Mouse (Mus musculus) hindbrain, embryonic 12.5 days (tissue): Measurements from ENCODE around the gene Arl3. TPM values are rescaled to one million over a fixed set of nuclear protein-coding genes. Genes with fewer than 3 reads are reported as not detected.

Experiments
- ATAC-seq: fragments of 200-750 bp; cut with Nextera tagmentation; 2 replicates; pipeline ENCODE4 v1.8.0; 2017; ENCODE audit warnings: moderate TSS enrichment; ENCODE audit not compliant: low FRiP score
- H3K27ac ChIP-seq: fragments of 300-500 bp; sonication (generic); 2 replicates; pipeline ENCODE4 v1.5.1; 2016; ENCODE audit warnings: mild to moderate bottlenecking
- H3K27me3 ChIP-seq: fragments of 300-500 bp; sonication (generic); 2 replicates; pipeline ENCODE4 v1.6.1; 2016; ENCODE audit warnings: mild to moderate bottlenecking
- H3K36me3 ChIP-seq: fragments of 300-500 bp; sonication (generic); 2 replicates; pipeline ENCODE4 v1.6.1; 2016; ENCODE audit warnings: mild to moderate bottlenecking
- H3K4me1 ChIP-seq: fragments of 300-500 bp; sonication (generic); 2 replicates; pipeline ENCODE4 v1.6.1; 2016
- H3K4me2 ChIP-seq: fragments of 300-500 bp; sonication (generic); replicated peaks from 2 replicates; pipeline ENCODE4 v1.6.1; 2016; ENCODE audit warnings: mild to moderate bottlenecking
- H3K4me3 ChIP-seq: fragments of 300-500 bp; sonication (generic); 2 replicates; pipeline ENCODE4 v1.5.1; 2016; ENCODE audit warnings: mild to moderate bottlenecking
- H3K9ac ChIP-seq: fragments of 300-500 bp; sonication (generic); 2 replicates; pipeline ENCODE4 v1.6.1; 2016; ENCODE audit warnings: mild to moderate bottlenecking, moderate library complexity
- H3K9me3 ChIP-seq: fragments of 300-500 bp; sonication (generic); replicated peaks from 2 replicates; pipeline ENCODE4 v1.6.1; 2016; ENCODE audit warnings: mild to moderate bottlenecking
- WGBS: fragments of 180-500 bp; shearing (Covaris S2); methylation state at CpG from one replicate; pipeline ENCODE4 v1.1.7; 2016; 5-methylcytosine and 5-hydroxymethylcytosine counted together
- polyA plus RNA-seq: library from polyadenylated mRNA; unstranded; fragments of >200 nt; fragmentation: Nextera tagmentation; extraction: Ambion mirVana; gene quantifications from 2 replicates; pipeline ENCODE4 v1.2.1, GENCODE M21; 2016

Arl3 gene
- polyA plus RNA-seq, 1 experiment from 2014 or later, result 196 TPM

DNA sequence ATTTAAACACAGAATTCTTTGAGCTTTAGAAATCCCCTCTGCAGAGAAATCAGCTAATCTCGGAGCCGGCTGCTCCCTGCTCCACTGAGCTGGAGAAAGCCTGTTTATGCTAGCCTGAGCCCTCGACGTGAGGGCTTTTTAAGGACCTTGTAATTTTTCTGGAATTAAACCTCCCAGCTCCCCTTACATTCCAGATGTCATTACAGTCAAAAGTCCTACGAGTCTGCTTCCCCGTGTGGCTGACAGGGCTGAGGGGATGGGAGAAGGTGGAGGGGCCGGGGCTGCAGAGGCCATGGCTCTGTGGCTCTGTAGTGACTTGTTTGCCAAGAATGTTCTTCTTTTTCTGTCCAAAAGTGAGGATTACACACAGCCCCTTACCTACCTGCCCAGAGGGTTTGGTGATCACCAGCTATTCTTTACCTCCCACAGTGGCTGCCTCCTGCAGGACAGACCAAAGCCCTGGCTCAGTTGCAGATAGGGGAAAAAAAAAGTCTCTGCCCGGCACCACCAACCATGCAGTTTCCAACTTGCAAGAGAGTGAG, 42.5 kb downstream of the Arl3 start:
- H3K4me2 ChIP-seq, result peak overlapping the region; percentile 56
- peak overlapping the region; percentile 38 for H3K9ac ChIP-seq
- H3K4me1 ChIP-seq, result peaks cover 90% of the 10 kb centered on the region
- H3K36me3 ChIP-seq, result no peaks in the 10 kb centered on the region
- H3K27ac ChIP-seq, result peak overlapping the region; percentile 93
- 6% methylated on average over 8 of the region's 8 CpGs for WGBS
- ATAC-seq, result no peak
- no peaks in the 10 kb centered on the region for H3K27me3 ChIP-seq
- no peak overlapping the region for H3K4me3 ChIP-seq
- H3K9me3 ChIP-seq, result no peaks in the 10 kb centered on the region

DNA sequence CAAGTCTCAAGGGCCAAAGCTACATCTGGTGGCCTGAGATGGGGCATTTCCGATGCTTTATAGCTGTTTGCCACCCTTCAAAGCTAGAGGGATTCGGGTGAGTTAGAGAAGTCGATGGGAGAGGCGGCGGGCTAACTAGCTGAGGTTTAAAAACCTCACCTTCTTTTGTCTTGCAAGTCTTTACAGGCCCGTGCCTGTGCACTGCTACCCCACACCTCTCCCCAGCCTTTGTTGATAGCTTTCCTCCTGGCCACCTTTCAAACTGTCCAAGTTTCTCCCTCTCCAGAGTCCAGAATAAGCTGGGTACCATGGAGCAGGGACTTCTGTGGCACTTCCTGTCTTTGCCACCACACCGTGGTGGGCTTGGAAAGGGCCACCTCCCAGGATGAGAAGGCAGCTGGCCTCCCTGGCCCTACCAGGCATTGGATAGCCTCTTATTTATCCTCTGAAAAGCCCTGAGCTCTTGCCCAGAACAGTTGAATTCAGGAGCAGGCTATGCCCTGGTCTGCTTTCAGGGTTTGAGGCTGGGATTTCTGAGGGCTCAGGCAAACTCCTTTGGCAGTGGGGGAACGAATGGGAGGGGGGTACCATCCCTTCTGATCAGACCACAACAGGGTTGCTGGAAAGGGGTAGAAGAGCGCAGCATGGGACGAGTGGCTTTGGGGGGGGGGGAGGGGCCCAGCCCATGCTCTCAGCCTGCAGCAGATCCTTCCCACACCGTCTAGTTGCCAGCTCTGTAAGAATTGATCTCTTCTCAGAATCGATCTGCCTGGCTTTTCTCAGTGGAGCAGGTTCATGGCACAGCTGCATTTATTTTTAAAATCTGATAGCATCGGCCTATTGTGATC, 43.2 kb downstream of the Arl3 start:
- H3K4me3 ChIP-seq, result no peak overlapping the region; the same call in 1 of the 2 replicates

GRCm38 (mm10) chr19:46528529-46529213, 44.3 kb downstream of the Arl3 start:
- H3K4me2 ChIP-seq, result peak overlapping the region; percentile 56
- peaks cover 95% of the 10 kb centered on the region for H3K4me1 ChIP-seq
- 1% methylated on average over 20 of the region's 20 CpGs for WGBS
- peak overlapping the region; percentile 17 for H3K4me3 ChIP-seq
- H3K9ac ChIP-seq, result peak overlapping the region; percentile 50
- peak; percentile 72 for ATAC-seq
- peak overlapping the region; percentile 93 for H3K27ac ChIP-seq
- H3K36me3 ChIP-seq, result no peaks in the 10 kb centered on the region
- no peaks in the 10 kb centered on the region for H3K27me3 ChIP-seq
- H3K9me3 ChIP-seq, result no peaks in the 10 kb centered on the region

More for the DNA sequence above, 43.2 kb downstream of the Arl3 start:
- no peak for ATAC-seq
- WGBS, result 5% methylated on average over 13 of the region's 13 CpGs
- peak overlapping the region; percentile 56 for H3K4me2 ChIP-seq
- H3K27ac ChIP-seq, result peak overlapping the region; percentile 93
- H3K9ac ChIP-seq, result peak overlapping the region; percentile 50
- no peaks in the 10 kb centered on the region for H3K27me3 ChIP-seq
- no peaks in the 10 kb centered on the region for H3K36me3 ChIP-seq
- no peaks in the 10 kb centered on the region for H3K9me3 ChIP-seq
- peaks cover 90% of the 10 kb centered on the region for H3K4me1 ChIP-seq

DNA sequence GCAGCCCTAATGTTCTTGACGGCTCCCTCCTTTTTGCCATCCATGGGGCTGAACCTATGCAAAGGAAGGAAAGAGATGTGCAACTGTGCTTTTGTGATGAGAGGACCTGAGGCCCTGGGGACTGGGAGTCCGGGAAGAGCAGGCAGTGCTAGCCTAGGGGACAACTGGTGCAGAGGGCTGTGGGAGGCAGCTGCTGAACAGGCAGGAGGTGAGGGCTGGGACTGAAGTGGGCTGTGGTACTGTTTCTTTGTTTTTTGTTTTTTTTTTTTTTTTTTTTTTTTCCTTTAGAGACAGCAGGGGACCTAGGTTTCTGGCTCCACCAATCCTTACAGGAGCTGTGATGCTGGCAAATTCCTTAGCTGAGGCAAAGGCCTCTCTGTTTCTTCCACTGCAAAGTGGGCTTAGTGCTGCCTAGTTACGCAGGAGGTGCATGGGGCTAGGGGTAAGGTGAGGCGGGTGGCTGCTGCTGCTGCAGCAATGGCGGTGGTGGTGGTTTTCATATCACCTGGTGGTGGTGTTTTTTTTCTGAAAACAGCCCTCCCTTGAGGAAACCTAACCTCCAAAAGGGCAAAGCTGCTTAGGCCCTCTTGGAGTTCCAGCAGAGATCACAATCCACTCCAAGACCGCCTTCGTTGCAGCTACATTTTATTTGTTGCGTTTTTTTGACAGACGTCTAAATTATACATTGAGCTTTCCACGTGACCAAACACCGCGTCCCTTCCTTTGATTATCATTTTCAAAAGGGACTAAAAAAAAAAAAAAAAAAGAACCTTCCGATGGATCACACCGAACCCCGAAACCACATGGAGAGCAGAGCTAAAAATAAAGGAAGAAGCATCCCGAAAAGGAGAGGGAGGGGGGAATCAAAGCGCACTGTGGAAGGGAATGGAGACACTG, 45.1 kb downstream of the Arl3 start:
- Histone ChIP-seq H3K36me3 (no peaks in the 10 kb centered on the region), H3K4me2 (peak overlapping the region; percentile 56), H3K27ac (peak overlapping the region; percentile 93), H3K4me1 (peaks cover 96% of the 10 kb centered on the region), H3K27me3 (no peaks in the 10 kb centered on the region), H3K4me3 (peak overlapping the region; percentile 17), H3K9me3 (no peaks in the 10 kb centered on the region), H3K9ac (peak overlapping the region; percentile 50)
- WGBS, result 8% methylated on average over 17 of the region's 17 CpGs
- ATAC-seq, result no peak

DNA sequence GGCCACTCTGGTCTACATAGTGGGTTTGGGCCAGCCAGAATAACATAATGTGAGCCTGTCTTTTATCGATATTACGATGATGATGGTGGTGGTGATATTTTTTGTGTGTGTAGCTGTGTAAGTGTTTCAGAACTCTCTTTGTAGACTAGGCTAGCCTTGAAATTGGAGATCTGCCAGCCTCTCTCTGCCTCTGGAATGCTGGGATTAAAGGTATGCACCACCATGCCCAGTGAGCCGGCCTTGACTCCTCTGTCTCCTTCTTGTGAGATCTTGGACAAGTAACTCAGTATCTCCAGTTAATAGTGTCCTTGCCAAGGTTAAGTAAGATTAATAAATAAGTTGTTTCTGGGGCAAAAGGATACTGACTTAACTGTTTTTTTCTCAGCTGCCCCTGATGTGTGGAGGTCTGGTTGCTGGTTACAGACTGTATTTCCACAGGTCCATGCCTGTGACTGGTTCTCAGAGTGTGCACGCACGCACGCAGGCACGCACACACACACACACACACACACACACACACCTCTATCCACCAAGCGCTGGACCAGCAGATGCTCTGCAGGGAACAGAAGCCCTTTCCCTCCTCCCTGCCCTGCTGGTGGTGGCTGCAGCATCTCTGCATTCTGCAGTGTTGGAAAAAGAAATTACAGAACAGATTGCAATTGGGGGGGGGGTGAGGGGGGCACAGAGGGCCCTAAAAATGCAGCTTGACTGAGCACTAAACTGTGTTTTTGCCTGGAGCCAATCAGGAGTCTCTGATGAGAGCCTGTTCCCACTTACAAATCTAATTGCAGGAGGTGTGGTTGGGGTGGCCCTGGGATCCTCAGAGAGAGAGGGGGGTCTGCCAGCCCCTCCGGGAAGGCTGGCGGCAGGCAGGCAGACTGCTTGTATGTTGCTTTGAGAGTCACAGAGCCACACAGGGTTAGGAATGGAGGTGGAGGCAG, 47.0 kb downstream of the Arl3 start:
- 0 out of 2 replicates have a peak overlapping the region, but pooled peaks have one; percentile 13 for H3K9ac ChIP-seq
- peak overlapping the region; percentile 46; the same call in 1 of the 2 replicates for H3K27ac ChIP-seq
- H3K4me2 ChIP-seq, result no peak overlapping the region
- no peaks in the 10 kb centered on the region for H3K36me3 ChIP-seq
- no peak overlapping the region for H3K4me3 ChIP-seq
- no peaks in the 10 kb centered on the region for H3K9me3 ChIP-seq
- H3K4me1 ChIP-seq, result peaks cover 84% of the 10 kb centered on the region
- 45% methylated on average over 10 of the region's 10 CpGs for WGBS
- no peaks in the 10 kb centered on the region for H3K27me3 ChIP-seq
- no peak for ATAC-seq

GRCm38 (mm10) chr19:46524601-46525321, 48.2 kb downstream of the Arl3 start:
- no peak for ATAC-seq
- H3K4me2 ChIP-seq, result peak overlapping the region; percentile 48
- peak overlapping the region; percentile 86 for H3K27ac ChIP-seq
- WGBS, result 20% methylated on average over 14 of the region's 14 CpGs
- H3K27me3 ChIP-seq, result no peaks in the 10 kb centered on the region
- H3K9me3 ChIP-seq, result no peaks in the 10 kb centered on the region
- peaks cover 72% of the 10 kb centered on the region for H3K4me1 ChIP-seq
- H3K9ac ChIP-seq, result peak overlapping the region; percentile 41; the same call in 1 of the 2 replicates
- H3K4me3 ChIP-seq, result no peak overlapping the region; the same call in 1 of the 2 replicates
- H3K36me3 ChIP-seq, result no peaks in the 10 kb centered on the region

GRCm38 (mm10) chr19:46524152-46524544, 48.9 kb downstream of the Arl3 start:
- peak overlapping the region; percentile 86 for H3K27ac ChIP-seq
- 6% methylated on average over 6 of the region's 6 CpGs for WGBS
- peak overlapping the region; percentile 48 for H3K4me2 ChIP-seq
- peak overlapping the region; percentile 18 for H3K4me3 ChIP-seq
- H3K9ac ChIP-seq, result peak overlapping the region; percentile 41
- H3K4me1 ChIP-seq, result peaks cover 69% of the 10 kb centered on the region
- no peak for ATAC-seq
- H3K27me3 ChIP-seq, result no peaks in the 10 kb centered on the region
- H3K36me3 ChIP-seq, result no peaks in the 10 kb centered on the region
- no peaks in the 10 kb centered on the region for H3K9me3 ChIP-seq

DNA sequence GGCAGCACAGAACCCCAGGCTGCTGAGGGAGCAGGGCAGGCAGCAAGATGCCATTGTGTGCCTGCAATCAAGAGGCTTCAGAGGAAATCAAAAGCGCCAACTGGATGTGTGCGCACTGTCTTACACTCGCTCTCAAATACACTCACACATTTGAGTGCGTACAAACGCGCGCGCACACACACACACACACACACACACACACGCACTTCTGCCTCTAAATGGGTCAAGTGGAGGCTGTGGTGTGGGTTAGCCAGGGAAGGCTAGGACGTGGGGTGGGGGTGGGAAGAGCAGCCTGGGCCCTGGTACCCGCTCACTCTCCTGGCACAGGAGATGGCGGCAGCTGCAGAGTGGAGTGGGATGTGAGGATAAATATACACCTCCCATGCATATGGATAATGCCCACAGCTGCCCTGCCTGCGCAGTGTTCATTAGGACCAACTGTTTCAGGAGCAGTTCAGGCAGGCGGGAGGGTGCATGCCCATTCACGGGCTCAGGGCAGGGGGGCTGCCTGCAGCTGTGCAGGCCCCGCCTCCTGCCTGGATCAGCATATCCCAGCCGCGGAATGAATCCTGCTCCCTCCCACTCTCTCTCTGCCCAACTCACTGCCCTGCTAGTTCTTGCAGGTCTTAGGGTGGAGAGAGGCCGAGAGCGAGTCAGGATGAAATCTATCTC, 49.4 kb downstream of the Arl3 start:
- H3K27ac ChIP-seq, result peak overlapping the region; percentile 86
- no peaks in the 10 kb centered on the region for H3K9me3 ChIP-seq
- H3K4me1 ChIP-seq, result peaks cover 69% of the 10 kb centered on the region
- peak overlapping the region; percentile 48 for H3K4me2 ChIP-seq
- H3K27me3 ChIP-seq, result no peaks in the 10 kb centered on the region
- 4% methylated on average over 20 of the region's 20 CpGs for whole genome bisulfite sequencing
- ATAC-seq, result peak; percentile 91
- peak overlapping the region; percentile 18 for H3K4me3 ChIP-seq
- H3K9ac ChIP-seq, result peak overlapping the region; percentile 41
- H3K36me3 ChIP-seq, result no peaks in the 10 kb centered on the region

DNA sequence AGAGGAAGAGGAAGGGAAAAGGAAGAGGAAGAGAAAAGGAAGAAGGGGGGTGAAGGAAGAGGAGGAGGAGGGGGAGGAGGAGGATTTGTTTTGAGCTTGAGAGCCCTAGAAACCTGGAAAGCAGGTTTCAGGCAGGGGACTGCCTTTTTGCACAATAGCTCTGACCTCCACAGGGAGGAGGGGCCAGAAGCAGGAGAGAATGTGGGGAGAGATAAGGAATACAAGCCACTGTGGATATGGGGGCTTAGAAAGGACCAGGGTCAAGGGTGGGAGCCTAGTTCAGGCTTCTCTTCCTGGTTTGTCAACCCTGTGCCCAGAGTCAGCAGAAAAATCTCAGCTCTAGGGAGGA, 49.9 kb downstream of the Arl3 start:
- Histone ChIP-seq H3K36me3 (no peaks in the 10 kb centered on the region), H3K4me1 (peaks cover 69% of the 10 kb centered on the region), H3K9ac (peak overlapping the region; percentile 41), H3K27ac (peak overlapping the region; percentile 86), H3K4me3 (peak overlapping the region; percentile 18; the same call in 1 of the 2 replicates), H3K4me2 (peak overlapping the region; percentile 48), H3K27me3 (no peaks in the 10 kb centered on the region), H3K9me3 (no peaks in the 10 kb centered on the region)
- no peak; the same call in 1 of the 2 replicates for ATAC-seq

DNA sequence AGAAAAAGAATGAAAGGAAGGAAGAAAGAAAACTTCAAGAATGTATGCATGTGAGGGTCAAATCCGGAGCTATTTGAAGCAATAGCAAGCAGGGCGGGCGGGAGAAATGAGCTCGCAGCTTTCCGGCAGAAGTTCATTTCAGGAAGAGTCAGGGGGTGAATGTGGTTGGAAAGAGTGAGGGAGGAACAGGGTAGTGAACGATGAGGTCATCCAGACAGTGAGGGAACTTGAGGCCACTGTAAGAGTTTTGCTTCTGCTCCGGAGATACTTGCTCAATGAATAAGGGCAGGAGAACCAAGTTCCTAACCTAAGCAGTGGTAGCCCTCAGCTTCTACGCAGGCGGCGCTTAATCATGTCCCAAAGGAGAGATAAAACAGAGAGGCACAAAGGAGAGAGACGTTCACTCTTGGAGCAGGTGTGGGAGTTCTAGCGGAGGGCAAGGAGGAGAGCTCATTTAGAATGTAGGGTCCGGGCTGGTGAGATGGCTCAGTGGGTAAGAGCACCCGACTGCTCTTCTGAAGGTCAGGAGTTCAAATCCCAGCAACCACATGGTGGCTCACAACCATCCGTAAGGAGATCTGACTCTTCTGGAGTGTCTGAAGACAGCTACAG, 50.5 kb downstream of the Arl3 start:
- Histone ChIP-seq H3K9me3 (no peaks in the 10 kb centered on the region), H3K4me3 (no peak overlapping the region), H3K4me2 (no peak overlapping the region; the same call in 1 of the 2 replicates), H3K27ac (no peak overlapping the region), H3K27me3 (no peaks in the 10 kb centered on the region), H3K9ac (no peak overlapping the region), H3K36me3 (no peaks in the 10 kb centered on the region), H3K4me1 (peaks cover 69% of the 10 kb centered on the region)
- no peak for ATAC-seq
- 40% methylated on average over 15 of the region's 15 CpGs for WGBS
